Mouse (Mus musculus) urinary bladder, postnatal 36 days (tissue): Measurements from ENCODE around the gene Fsd2.
A peak's percentile ranks its signal among the peaks of the same experiment; 100 is the strongest.

Experiments
- DNase-seq, 2 experiments: peaks; one replicate each; pipeline ENCODE4 v3.0.0; 2022; ENCODE audit warnings: low spot score in 2 of 2, mixed read lengths in 1 of 2

Fsd2 gene

GRCm38 (mm10) chr7:81572610-81573268 lies 6.0 kb upstream of the Fsd2 start:
- DNase-seq = no peak

GRCm38 (mm10) chr7:81571941-81572441 lies 5.2 kb upstream of the Fsd2 start:
- no peak for DNase-seq

GRCm38 (mm10) chr7:81571108-81571940 lies 4.6 kb upstream of the Fsd2 start, which contains the start of gene Whamm:
TSS of gene Whamm (plus strand) at chr7:81571266.
- DNase-seq = peak; percentile 83 to 92

GRCm38 (mm10) chr7:81570752-81571107 lies 4.0 kb upstream of the Fsd2 start:
- no peak for DNase-seq

GRCm38 (mm10) chr7:81570271-81570670 lies 3.5 kb upstream of the Fsd2 start:
- no peak for DNase-seq

- DNase-seq = no peak
Measured at GRCm38 (mm10) chr7:81569851-81570250, 3.1 kb upstream of the Fsd2 start.

- DNase-seq = no peak
Measured at GRCm38 (mm10) chr7:81567396-81567795, 652 bp upstream of the Fsd2 start.

- no peak for DNase-seq
Measured at GRCm38 (mm10) chr7:81566332-81566731, 412 bp downstream of the Fsd2 start.

GRCm38 (mm10) chr7:81565381-81566055 lies 1.2 kb downstream of the Fsd2 start:
- DNase-seq = no peak

GRCm38 (mm10) chr7:81564766-81565165 lies 2.0 kb downstream of the Fsd2 start:
- no peak for DNase-seq

- DNase-seq = no peak
Measured at GRCm38 (mm10) chr7:81563506-81564015, 3.2 kb downstream of the Fsd2 start.

- DNase-seq = no peak
Measured at GRCm38 (mm10) chr7:81561211-81561610, 5.5 kb downstream of the Fsd2 start.

- no peak for DNase-seq
Measured at GRCm38 (mm10) chr7:81560101-81561049, 6.4 kb downstream of the Fsd2 start.

- no peak for DNase-seq
Measured at GRCm38 (mm10) chr7:81559231-81559980, 7.3 kb downstream of the Fsd2 start.

- no peak for DNase-seq
Measured at GRCm38 (mm10) chr7:81557985-81558360, 8.8 kb downstream of the Fsd2 start.

GRCm38 (mm10) chr7:81557252-81557984 lies 9.3 kb downstream of the Fsd2 start:
- no peak for DNase-seq

GRCm38 (mm10) chr7:81556839-81557238 lies 9.9 kb downstream of the Fsd2 start:
- no peak for DNase-seq

GRCm38 (mm10) chr7:81554369-81554768 lies 12.4 kb downstream of the Fsd2 start:
- DNase-seq = no peak

- no peak for DNase-seq
Measured at GRCm38 (mm10) chr7:81553589-81553988, 13.2 kb downstream of the Fsd2 start.

- no peak for DNase-seq
Measured at GRCm38 (mm10) chr7:81548864-81549263, 17.9 kb downstream of the Fsd2 start.
